Mouse (Mus musculus) urinary bladder, adult 18-20 months (tissue): ENCODE measurements at regions not wholly inside any gene's neighbourhood (a gene's known extent, or its start where the extent isn't known, plus 50 kb on each side); places are given as distances from the start of the nearest gene placed in this dataset.

Experiments
- DNase-seq, 2 experiments: peaks; one replicate each; pipeline ENCODE4 v3.0.0; 2022; ENCODE audit warnings: low spot score in 2 of 2, mixed read lengths in 2 of 2

DNA sequence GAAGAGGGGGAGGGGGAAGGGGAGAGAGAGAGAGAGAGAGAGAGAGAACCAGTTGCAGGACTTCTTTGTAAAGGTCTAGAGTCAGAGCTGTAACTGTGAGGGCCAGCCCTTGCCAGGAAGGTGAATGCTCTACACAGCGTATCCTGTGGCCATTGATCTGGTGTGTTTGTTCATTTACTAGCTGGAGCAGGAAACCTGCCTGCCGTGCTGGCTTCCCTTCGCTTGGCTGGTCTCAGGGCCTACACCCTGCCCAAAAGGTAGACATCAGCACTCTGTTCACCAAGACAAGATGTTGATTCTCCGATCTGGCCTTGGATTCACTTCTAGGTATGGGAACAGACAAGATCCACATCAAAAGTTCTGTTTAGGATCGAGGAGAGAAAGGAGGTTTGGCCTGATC lies 87.5 kb upstream of the Haao start:
- DNase-seq, result no peak

DNA sequence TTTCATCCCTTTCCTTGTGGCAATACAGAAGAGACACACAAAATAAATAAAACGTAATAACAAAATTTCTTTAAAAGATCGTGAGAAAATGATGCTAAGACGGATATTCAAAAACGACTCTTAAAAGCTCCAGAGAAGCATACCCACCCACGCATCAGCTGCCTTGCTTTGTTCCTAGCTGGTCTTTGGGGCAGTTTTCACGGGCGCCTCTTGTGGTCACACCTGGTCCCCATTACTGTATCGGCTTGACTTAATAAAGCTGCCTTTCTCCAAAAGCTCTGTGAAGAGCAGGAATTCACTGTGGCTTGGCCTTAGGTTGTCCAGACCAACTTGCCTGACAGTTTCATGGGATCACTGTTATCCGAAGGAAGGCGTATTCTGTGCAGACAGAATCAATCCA lies 86.0 kb upstream of the Haao start:
- DNase-seq, result no peak

- DNase-seq, result no peak
Measured at GRCm38 (mm10) chr17:83930401-83930800, 82.6 kb upstream of the Haao start.

- no peak for DNase-seq
Measured at GRCm38 (mm10) chr17:83927749-83928387, 80.1 kb upstream of the Haao start.

GRCm38 (mm10) chr17:83924259-83924922 lies 76.6 kb upstream of the Haao start:
- DNase-seq, result no peak

- no peak for DNase-seq
Measured at GRCm38 (mm10) chr17:83920894-83921293, 73.1 kb upstream of the Haao start.

GRCm38 (mm10) chr17:83920225-83920624 lies 72.5 kb upstream of the Haao start:
- DNase-seq, result no peak

- no peak for DNase-seq
Measured at GRCm38 (mm10) chr17:83918413-83919139, 70.8 kb upstream of the Haao start.

GRCm38 (mm10) chr17:83917781-83918180 lies 70.0 kb upstream of the Haao start:
- DNase-seq, result no peak

DNA sequence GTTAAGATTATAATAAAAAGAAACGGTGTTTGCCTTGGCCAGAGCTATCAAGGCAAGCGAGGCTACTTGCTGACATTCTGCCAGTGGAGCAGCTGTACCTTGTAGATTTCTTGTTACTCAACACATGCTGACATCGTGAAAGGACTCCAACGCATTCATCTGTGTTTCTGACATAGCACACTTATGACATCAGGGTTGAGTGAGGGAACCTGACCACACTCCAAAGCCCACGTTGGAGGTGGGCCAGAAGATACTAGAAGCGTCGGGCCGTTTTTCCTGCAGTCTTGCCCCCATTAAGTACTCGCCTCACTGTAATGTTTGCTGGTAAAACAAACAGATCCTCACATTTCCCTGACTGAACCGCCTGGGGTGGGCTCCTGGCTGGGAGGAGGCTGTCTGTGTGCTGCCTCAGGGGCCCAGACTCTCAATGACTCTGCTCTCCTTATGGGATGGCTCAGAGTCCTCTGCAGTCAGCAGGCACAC lies 69.0 kb upstream of the Haao start:
- DNase-seq, result peak in 1 of 2 experiments; percentile 71

DNA sequence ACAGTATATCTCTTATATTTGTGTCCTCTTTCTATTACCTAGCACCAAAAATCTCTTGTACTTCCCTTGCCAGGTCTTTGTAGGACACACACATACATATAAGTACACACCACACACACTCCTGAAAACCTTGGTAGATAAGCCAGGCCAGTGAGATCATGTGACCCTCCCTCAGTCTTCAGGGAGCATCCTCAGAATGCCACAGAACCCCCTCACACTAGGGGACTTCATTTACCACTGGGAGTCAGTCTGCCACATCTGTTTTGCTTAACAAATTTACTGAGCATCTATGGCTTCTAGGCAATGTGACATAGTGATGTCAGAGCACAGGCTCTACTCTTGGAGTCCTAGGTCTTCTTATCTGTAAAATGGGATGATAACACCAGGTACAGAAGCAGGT lies 67.3 kb upstream of the Haao start:
- DNase-seq, result no peak

DNA sequence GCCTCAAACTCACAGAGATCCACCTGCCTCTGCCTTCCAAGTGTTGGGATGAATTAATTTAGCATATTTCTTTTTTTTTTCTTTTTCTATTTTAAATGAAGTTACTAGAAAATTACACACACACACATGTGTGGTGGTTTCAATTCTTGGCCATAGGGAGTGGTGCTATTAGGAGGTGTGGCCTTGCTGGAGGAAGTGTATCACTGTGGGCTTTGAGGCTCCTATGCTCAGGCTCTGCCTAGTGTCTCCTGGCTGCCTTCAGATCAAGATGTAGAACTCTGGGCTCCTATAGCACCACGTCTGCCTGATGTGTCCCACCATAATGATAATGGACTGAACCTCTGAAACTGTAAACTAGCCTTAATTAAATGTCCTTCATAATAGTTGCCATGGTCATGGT lies 66.8 kb upstream of the Haao start:
- DNase-seq, result no peak

GRCm38 (mm10) chr17:83913711-83914415 lies 66.1 kb upstream of the Haao start:
- no peak for DNase-seq

DNA sequence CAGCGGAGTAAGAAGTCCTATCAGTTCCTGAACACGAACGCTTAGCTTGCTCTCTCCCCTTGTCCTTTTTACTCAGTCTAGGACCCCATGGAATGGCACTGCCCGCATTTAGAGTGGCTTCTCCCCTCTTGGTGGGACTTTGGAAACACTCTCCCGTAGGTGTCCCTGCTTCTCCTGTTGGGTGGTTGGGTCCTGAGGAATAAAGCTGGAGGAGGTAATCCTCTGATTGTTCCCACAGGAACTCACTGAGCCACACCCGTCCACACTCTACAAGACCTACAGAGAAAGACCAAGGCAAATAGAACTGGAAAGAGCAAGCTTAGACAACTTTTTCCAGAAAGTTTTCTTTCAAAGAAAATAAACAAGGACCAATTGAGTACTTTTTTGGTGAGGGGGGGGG lies 64.7 kb upstream of the Haao start:
- no peak for DNase-seq

- no peak for DNase-seq
Measured at GRCm38 (mm10) chr17:83908811-83909210, 61.0 kb upstream of the Haao start.

- DNase-seq, result no peak
Measured at GRCm38 (mm10) chr17:83907538-83907937, 59.8 kb upstream of the Haao start.

GRCm38 (mm10) chr17:83906751-83907537 lies 59.2 kb upstream of the Haao start:
- DNase-seq, result no peak

- DNase-seq, result peak; percentile 49 to 68
Measured at GRCm38 (mm10) chr17:83903467-83903866, 55.7 kb upstream of the Haao start.

DNA sequence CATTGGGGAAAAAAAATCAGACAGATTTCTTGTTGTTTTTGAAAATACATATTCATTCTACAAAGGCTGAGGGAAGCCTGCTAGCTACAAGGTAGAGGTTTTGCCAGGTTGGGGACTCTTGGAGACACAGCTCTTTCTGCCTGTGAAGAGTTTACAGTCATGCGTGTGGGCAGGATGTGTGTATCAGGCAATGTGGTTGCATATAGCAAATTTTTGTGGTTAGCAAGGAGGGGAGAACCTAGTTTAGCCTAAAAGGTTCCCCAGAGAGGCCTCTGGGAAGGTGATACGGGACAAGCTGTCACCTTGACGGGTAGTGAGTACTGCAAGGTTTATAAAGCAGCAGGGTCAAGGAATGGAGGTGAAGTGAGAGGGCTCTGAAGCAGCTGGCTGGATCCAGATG lies 54.8 kb upstream of the Haao start:
- no peak for DNase-seq

GRCm38 (mm10) chr17:83902091-83902490 lies 54.3 kb upstream of the Haao start:
- DNase-seq, result peak in 1 of 2 experiments; percentile 42

- DNase-seq, result peak in 1 of 2 experiments; percentile 47
Measured at GRCm38 (mm10) chr17:83899588-83900152, 51.9 kb upstream of the Haao start.
